Mouse (Mus musculus): ENCODE measurements around the gene Tle6.

Tle6 gene

GRCm38 (mm10) chr10:81591846-81592245, 9.0 kb downstream of the Tle6 start:
- no peak for DNase-seq (ENCODE audit: low spot score)

- no peak for DNase-seq (ENCODE audit: low spot score)
These were observed 12.1 kb downstream of the Tle6 start for GRCm38 (mm10) chr10:81588739-81589138.

GRCm38 (mm10) chr10:81583347-81583746, 17.5 kb downstream of the Tle6 start:
- DNase-seq (ENCODE audit: low spot score) = no peak

- no peak for DNase-seq (ENCODE audit: low spot score)
These were observed 20.3 kb downstream of the Tle6 start for GRCm38 (mm10) chr10:81580441-81581070.

GRCm38 (mm10) chr10:81579967-81580366, 20.9 kb downstream of the Tle6 start:
- DNase-seq (ENCODE audit: low spot score) = no peak

- DNase-seq (ENCODE audit: low spot score) = no peak
These were observed 25.2 kb downstream of the Tle6 start for GRCm38 (mm10) chr10:81575695-81576094.

- DNase-seq (ENCODE audit: low spot score) = no peak
These were observed 25.7 kb downstream of the Tle6 start for GRCm38 (mm10) chr10:81575208-81575631.

- DNase-seq (ENCODE audit: low spot score) = no peak
These were observed 26.5 kb downstream of the Tle6 start, which contains the start of gene Tle2 for GRCm38 (mm10) chr10:81574081-81575056. Gene Tle2, plus strand, starts transcription at chr10:81574561.

- DNase-seq (ENCODE audit: low spot score) = no peak
These were observed 27.9 kb downstream of the Tle6 start for GRCm38 (mm10) chr10:81572975-81573374.

- DNase-seq (ENCODE audit: low spot score) = no peak
These were observed 28.7 kb downstream of the Tle6 start for GRCm38 (mm10) chr10:81572133-81572671.

- peak; percentile 99 for DNase-seq (ENCODE audit: low spot score)
These were observed 29.4 kb downstream of the Tle6 start for GRCm38 (mm10) chr10:81571501-81571876.

- peak; percentile 90 for DNase-seq (ENCODE audit: low spot score)
These were observed 29.9 kb downstream of the Tle6 start for GRCm38 (mm10) chr10:81570831-81571500.

- DNase-seq (ENCODE audit: low spot score) = no peak
These were observed 30.6 kb downstream of the Tle6 start for GRCm38 (mm10) chr10:81570238-81570800.

GRCm38 (mm10) chr10:81569507-81570237, 31.2 kb downstream of the Tle6 start:
- no peak for DNase-seq (ENCODE audit: low spot score)

GRCm38 (mm10) chr10:81568381-81569191, 32.3 kb downstream of the Tle6 start:
- DNase-seq (ENCODE audit: low spot score) = no peak

- DNase-seq (ENCODE audit: low spot score) = no peak
These were observed 35.3 kb downstream of the Tle6 start for GRCm38 (mm10) chr10:81565257-81566228.

GRCm38 (mm10) chr10:81564734-81565133, 36.1 kb downstream of the Tle6 start:
- DNase-seq (ENCODE audit: low spot score) = no peak

GRCm38 (mm10) chr10:81564216-81564615, 36.7 kb downstream of the Tle6 start:
- DNase-seq (ENCODE audit: low spot score) = no peak

- no peak for DNase-seq (ENCODE audit: low spot score)
These were observed 37.4 kb downstream of the Tle6 start for GRCm38 (mm10) chr10:81563481-81563880.
